Mouse (Mus musculus) layer of hippocampus, adult 18-20 months (tissue): ENCODE data around the gene Pla2g4b. TPM values are rescaled to one million over a fixed set of nuclear protein-coding genes. Genes with fewer than 3 reads are reported as not detected.
A peak's percentile ranks its signal among the peaks of the same experiment; 100 is the strongest.

Experiments
- DNase-seq, 2 experiments: peaks; one replicate each; pipeline ENCODE4 v3.0.0; 2022; ENCODE audit warnings: low spot score in 2 of 2
- long read RNA-seq: library from polyadenylated mRNA; stranded (forward); transcript quantifications from one replicate; pipeline ENCODE4 v2.0.0, GENCODE M21; 2021
- total RNA-seq, 2 experiments: library from RNA; stranded (reverse); gene quantifications; 2 replicates each; pipeline ENCODE4 v1.2.3; 2021

The Pla2g4b gene
- total RNA-seq: 1 to 10 TPM; 3.9 to 4.1 TPM
- long read RNA-seq, partial matches to known transcripts: 3 of 3 reads
- long read RNA-seq, other reads (novel, unspliced or antisense): 0 of 3 reads

DNA sequence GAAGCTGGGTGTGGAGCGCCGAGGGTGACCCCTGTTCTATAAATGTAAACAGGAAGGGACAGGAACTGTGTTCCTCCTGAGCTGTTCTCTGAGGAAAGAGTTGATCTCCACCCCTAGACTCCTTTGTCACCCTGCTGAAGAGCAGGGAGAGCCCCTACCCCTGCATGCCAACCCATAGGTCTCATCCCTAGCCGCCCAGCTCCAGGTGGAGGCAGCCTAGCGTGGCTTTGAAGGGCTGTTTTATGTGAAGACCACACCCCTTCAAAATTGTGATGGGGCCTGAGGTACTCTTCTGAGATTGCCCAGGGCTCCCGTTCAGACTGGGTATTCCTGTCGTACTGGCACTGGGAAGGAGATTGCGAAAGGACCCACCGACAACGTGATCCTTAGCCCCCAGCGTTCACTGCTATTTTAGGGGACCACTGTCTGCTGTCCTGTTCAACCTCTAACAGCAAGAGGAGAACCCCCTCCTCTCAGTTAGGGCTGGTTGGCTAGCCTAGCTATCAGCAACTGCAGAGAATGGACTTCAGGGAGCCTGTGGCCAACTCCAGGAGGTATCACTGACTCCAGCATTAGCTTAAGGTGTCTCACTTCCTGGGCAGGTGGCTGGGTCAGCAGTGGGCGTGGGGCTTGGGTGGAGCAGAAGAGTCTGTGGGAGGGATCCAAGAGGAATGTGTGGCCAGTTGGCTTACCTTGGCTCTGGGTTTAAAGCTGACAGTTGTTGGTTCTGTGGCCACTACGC is at the start of gene Pla2g4b:
TSS of gene Pla2g4b (plus strand) at position 692 of the 742 bp plus-strand sequence.
- DNase-seq: no peak

DNA sequence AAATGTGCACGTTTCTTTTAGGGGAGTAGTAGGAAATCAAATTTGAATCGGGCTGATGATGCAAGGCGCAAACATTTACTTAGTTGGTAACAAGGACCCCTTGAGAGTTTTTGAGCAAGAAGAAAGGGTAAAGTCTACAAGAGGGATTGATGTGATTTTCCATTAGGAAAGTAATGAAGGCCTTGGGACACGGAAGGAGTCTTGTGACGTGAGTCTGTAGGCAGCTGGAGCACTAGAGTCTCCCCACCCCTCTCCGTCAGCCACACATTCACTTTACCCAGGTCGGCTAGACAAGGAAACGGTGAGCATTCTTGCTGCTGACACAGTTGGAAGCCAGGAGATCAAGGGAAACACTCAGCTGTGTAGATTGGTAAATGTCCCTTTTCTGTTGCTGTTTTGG is 47.3 kb upstream of the Pla2g4b start:
- no peak for DNase-seq

DNA sequence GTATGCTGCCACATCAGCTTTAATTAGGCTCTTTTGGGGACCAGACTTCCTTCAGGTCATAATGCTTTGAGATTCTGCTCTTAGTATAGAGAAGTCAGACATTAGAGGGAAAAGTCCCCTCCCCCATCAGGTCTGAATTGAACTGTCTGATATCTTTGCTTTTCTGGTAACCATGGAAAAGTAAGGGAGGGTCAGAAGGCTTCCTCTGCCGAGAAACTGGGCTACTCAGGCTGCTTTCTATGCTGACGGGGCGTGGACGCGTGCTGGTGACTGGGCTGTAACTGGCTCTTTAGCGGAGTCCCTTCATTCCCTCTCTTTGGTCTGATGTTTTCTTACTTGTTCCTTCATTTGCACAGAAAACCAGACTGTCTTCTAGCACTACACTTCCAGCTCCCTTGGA is 46.8 kb upstream of the Pla2g4b start:
- DNase-seq: no peak

- no peak for DNase-seq
Observed at GRCm38 (mm10) chr2:119987441-119987840, 45.8 kb upstream of the Pla2g4b start.

GRCm38 (mm10) chr2:119988952-119989351 is 44.3 kb upstream of the Pla2g4b start:
- no peak for DNase-seq

DNA sequence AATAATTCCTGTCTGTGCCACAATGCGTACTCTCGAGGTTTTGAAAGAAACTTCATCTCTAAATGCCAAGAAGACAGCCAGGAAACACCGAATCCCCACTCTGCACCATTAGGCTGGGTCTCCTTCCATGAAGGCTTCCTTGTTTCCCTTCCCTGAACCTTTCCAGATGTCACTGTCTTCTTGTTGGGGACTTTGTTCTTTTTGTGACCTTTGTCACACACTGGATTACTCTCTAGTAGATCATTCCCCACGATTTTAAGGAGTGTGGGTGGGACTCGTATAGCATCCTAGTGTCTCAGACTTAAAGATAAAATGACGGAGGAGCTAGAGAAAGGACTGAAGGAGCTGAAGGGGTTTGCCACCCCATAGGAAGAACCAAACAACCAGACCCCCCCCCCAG is 42.3 kb upstream of the Pla2g4b start:
- no peak for DNase-seq

DNA sequence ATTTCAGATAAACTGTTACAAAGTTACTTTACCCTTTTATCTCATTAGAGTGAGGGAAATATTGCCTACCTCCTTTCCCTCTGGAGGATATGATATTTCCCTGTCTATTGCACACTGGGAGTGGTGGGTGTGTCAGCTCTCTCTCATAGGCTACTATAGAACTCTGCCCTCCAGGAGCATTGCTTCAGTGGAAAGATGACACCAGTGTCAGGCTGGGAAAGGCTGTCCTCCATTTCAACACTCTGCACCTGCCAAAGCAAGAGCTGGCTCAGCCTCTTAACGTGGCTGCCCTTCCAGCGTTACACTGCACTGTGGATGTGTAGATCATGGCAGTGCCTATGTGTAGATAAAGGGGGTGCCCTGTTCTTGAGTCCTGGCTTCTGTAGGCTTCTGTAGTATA is 40.9 kb upstream of the Pla2g4b start:
- no peak for DNase-seq

GRCm38 (mm10) chr2:119993515-119993914 is 39.7 kb upstream of the Pla2g4b start:
- DNase-seq: no peak

- DNase-seq: no peak
Observed at GRCm38 (mm10) chr2:119994839-119995238, 38.4 kb upstream of the Pla2g4b start.

DNA sequence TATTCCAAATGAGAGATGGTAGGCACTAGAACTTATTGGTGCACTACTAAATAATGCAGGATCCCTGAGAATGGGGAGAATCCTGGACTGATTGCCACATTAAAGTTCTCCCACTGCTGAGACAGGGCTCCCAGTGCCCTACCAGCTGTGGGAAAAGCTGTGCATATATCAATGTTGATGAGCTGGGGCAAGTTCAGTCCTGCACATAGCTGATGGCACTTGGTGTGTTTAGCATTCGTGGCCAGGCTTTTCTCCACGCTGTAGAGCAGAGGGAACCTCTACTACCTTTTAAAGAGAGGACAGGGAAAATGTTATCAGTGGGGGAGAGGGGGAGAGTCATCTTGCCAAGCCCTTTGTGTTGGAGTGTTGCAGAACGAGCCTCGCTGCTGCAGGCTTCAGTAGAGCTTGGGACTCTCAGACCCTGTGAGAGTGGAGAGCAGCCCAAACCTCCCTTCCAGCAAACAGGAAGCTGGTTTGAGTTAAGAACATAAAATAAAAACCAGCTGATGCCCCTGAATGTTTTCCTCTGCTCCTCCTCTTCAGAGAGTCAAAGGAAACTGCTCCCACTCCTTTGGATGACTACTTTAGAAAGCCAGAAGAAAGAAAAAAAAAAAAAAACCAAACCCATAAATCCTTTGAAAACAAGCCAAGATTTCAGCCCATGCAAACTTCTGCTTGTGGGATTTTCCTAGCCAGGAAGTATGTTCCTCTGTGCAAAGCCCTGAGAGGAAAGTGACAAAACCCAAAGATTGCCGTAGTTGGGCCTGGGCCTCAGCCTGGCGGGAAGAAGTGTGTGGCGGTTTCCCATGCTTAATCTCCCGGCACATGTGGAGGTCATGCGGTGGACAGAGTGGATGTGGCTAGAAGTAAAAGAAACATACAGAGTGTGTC is 37.6 kb upstream of the Pla2g4b start:
- DNase-seq: no peak

GRCm38 (mm10) chr2:119997354-119997753 is 35.9 kb upstream of the Pla2g4b start:
- DNase-seq: no peak

DNA sequence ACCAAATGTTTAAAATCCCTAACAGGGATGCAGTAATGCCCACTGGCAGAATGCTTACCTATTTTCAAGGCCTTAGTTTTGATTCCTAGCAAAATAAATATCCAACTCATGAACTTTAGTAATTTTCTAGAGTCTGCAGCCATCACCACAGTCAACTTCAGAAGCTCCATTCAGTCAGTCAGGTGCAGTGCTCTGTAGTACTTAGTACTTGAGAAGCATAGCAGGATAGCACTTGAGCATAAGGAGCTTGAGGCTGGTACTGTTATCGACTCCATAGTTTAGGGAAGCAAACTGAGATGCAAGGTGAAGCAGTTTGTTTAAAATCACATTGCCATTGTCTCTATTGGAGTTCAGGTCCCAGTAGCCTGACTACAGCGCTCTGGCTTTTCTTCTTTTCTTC is 33.5 kb upstream of the Pla2g4b start:
- DNase-seq: no peak

- DNase-seq: no peak
Observed at GRCm38 (mm10) chr2:120000882-120001584, 32.2 kb upstream of the Pla2g4b start.

GRCm38 (mm10) chr2:120001956-120002355 is 31.3 kb upstream of the Pla2g4b start:
- no peak for DNase-seq

- no peak for DNase-seq
Observed at GRCm38 (mm10) chr2:120003970-120004369, 29.2 kb upstream of the Pla2g4b start.

DNA sequence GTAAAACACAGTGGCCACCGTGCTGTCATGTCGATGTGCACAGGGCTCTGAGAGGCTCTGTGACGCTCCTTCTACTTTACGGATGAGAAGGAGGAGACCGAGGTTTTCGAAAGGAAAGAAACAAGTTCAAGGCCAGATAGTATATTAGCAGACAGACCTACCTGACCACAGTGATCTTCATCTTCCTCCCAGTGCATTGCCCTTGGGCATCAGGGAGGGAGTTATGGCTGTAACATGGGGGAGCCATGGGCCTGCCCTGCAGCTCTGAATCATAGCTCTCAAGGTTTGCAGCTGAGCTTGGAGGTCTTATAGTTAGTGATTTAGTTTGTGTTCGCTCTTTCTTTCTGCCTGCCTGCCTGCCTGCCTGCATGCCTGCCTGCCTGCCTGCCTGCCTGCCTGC is 26.5 kb upstream of the Pla2g4b start:
- DNase-seq: no peak

DNA sequence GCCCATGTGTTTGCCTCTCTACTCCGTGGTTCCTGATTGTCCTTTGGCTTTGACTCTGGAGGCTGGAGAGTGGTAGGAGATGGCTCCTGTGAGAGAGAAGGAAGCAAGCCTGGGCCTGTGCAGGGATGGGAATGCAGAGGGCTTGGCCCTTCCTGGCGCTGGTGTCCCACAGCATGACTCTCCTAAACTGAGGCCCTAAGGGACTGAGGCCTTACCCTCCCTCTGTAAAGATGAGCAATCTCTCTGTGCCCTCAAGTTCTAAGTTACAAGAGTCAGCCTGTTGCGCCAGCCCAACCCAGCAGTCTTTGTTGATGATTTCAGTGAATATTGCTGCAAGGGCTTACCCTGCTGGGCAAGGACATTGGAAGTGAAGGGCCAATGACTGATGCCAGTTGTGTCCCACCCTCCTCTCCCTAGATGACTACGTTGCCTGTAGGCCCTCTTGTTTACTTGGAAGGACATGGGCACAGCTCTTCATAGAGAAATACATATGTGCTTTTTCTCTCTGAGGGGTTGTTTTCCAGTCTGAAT is 25.5 kb upstream of the Pla2g4b start:
- no peak for DNase-seq

DNA sequence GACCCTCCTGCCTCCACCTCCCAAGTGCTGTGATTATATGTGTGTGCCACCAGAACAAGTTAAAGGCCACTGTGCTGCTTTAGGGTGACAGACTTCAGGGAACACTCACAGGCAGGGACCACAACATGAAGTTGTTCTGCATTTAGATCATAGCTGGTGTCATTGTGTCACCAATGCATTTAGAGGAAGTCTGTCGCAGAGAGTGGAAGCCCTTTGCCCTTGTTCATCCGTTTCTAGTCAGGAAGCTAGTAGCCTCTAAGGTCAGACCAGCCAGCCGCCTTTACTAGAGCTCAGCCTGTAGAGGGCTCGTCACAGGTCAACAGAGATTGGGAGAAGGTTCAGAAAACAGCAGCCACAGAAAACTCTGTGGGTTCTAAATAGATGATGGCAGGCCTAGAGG is 24.5 kb upstream of the Pla2g4b start:
- DNase-seq: no peak

GRCm38 (mm10) chr2:120011462-120012200 is 21.6 kb upstream of the Pla2g4b start:
- DNase-seq: peak in 1 of 2 experiments; percentile 76

- DNase-seq: no peak
Observed at GRCm38 (mm10) chr2:120012924-120013323, 20.3 kb upstream of the Pla2g4b start.
